ENCODE assay signal across 23 mouse cellular contexts in the genomic region with DNA sequence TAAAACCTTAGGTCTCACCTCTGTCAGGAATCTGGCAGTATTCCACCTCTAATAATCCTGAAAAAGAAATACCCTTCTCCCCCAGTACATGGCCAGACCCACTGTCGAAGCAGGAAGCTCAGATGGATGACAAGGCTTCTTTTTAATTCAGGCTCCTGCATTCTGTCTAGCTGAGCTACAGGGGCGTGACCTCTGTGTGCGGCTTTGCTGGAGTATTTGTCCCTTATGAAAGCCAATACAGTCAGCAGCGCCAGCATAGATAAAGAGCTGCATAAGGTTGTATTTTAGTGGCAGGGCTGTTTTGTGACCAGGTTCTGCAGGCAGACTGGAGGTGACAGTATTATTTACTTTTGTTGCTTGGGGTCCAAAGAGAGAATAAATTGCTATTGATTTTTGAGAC. TPM values are rescaled to one million over a fixed set of nuclear protein-coding genes. Genes with fewer than 3 reads are reported as not detected.
DNase-seq lines count a peak whose midpoint lies in the region; ATAC-seq lines count a peak whose summit lies in the region.
"Had no signal": no experiment of that assay in that cellular context is flagged by ENCODE, and none has a peak within 500 bp of the region (broad histone marks: within the 10 kb centered on the region; RNA-seq: fewer than 3 reads in every experiment).

No protein-coding gene starts in this region.

- H3K9me3 ChIP-seq in forebrain, embryonic 12.5 days: no peaks in the 10 kb centered on the region
- H3K9me3 ChIP-seq in forebrain, embryonic 15.5 days: no peaks in the 10 kb centered on the region
- H3K9me3 ChIP-seq in midbrain, embryonic 10.5 days (replicated peaks): no peaks in the 10 kb centered on the region
- H3K9me3 ChIP-seq in midbrain, embryonic 15.5 days: no peaks in the 10 kb centered on the region
- no peaks in the 10 kb centered on the region for H3K9me3 ChIP-seq in embryonic facial prominence, embryonic 10.5 days
- H3K9me3 ChIP-seq: limb, embryonic 10.5 days; neural tube, embryonic 13.5 days had no signal

- no peaks in the 10 kb centered on the region for H3K27me3 ChIP-seq in forebrain, embryonic 12.5 days
- no peaks in the 10 kb centered on the region for H3K27me3 ChIP-seq in forebrain, embryonic 15.5 days
- H3K27me3 ChIP-seq in midbrain, embryonic 10.5 days (ENCODE audit: low read depth, poor library complexity, severe bottlenecking): no peaks in the 10 kb centered on the region
- H3K27me3 ChIP-seq in midbrain, embryonic 15.5 days (replicated peaks): no peaks in the 10 kb centered on the region
- H3K27me3 ChIP-seq in embryonic facial prominence, embryonic 10.5 days (replicated peaks; ENCODE audit: low read depth, poor library complexity, severe bottlenecking): no peaks in the 10 kb centered on the region
- H3K27me3 ChIP-seq: neural tube, embryonic 13.5 days had no signal

- no peak overlapping the region for H3K9ac ChIP-seq in forebrain, embryonic 12.5 days
- H3K9ac ChIP-seq in forebrain, embryonic 15.5 days (replicated peaks): no peak overlapping the region
- H3K9ac ChIP-seq in midbrain, embryonic 15.5 days: no peak overlapping the region
- H3K9ac ChIP-seq: neural tube, embryonic 13.5 days had no signal

- WGBS in forebrain, embryonic 12.5 days: 9% methylated on average over 4 of the region's 4 CpGs
- WGBS in forebrain, embryonic 15.5 days: 15% methylated on average over 4 of the region's 4 CpGs
- 19% methylated on average over 4 of the region's 4 CpGs for WGBS in midbrain, embryonic 10.5 days
- 14% methylated on average over 4 of the region's 4 CpGs for WGBS in midbrain, embryonic 15.5 days
- 17% methylated on average over 4 of the region's 4 CpGs for WGBS in embryonic facial prominence, embryonic 10.5 days

- H3K4me1 ChIP-seq in forebrain, embryonic 12.5 days: peaks cover 7% of the 10 kb centered on the region; the same call in 1 of the 2 replicates
- peaks cover 6% of the 10 kb centered on the region; the same call in 1 of the 2 replicates for H3K4me1 ChIP-seq in forebrain, embryonic 15.5 days
- H3K4me1 ChIP-seq in midbrain, embryonic 10.5 days: peaks cover 15% of the 10 kb centered on the region
- H3K4me1 ChIP-seq in midbrain, embryonic 15.5 days: 0 out of 2 replicates have a peak, but pooled peaks cover 2% of the 10 kb centered on the region
- peaks cover 10% of the 10 kb centered on the region for H3K4me1 ChIP-seq in embryonic facial prominence, embryonic 10.5 days

- ATAC-seq in forebrain, embryonic 12.5 days (ENCODE audit: low FRiP score): 0 out of 2 replicates have a peak, but pooled peaks have one; percentile 30
- no peak for ATAC-seq in forebrain, embryonic 15.5 days (replicated peaks)
- ATAC-seq in midbrain, embryonic 15.5 days (replicated peaks): no peak
- ATAC-seq in megakaryocyte-erythroid progenitor cell, adult 5-6 weeks (replicated peaks; ENCODE audit: low FRiP score, low TSS enrichment, poor library complexity, severe bottlenecking): 0 out of 2 replicates have a peak, but pooled peaks have one; percentile 41
- no peak for ATAC-seq in granulocyte monocyte progenitor cell, adult 5-6 weeks (replicated peaks; ENCODE audit: poor library complexity, severe bottlenecking)
- ATAC-seq: forebrain, embryonic 16.5 days; hindbrain, postnatal 0 days had no signal

- no peak overlapping the region for H3K27ac ChIP-seq in forebrain, embryonic 12.5 days
- H3K27ac ChIP-seq in forebrain, embryonic 15.5 days (replicated peaks): no peak overlapping the region
- H3K27ac ChIP-seq in midbrain, embryonic 10.5 days (replicated peaks): 0 out of 2 replicates have a peak overlapping the region, but pooled peaks have one; percentile 28
- H3K27ac ChIP-seq in midbrain, embryonic 15.5 days: no peak overlapping the region
- H3K27ac ChIP-seq in embryonic facial prominence, embryonic 10.5 days (replicated peaks): no peak overlapping the region
- H3K27ac ChIP-seq: hindbrain, postnatal 0 days; left cerebral cortex, adult 2 months; limb, embryonic 10.5 days; neural tube, embryonic 13.5 days had no signal

- H3K4me2 ChIP-seq in forebrain, embryonic 12.5 days: no peak overlapping the region
- H3K4me2 ChIP-seq in forebrain, embryonic 15.5 days (replicated peaks): no peak overlapping the region
- H3K4me2 ChIP-seq in midbrain, embryonic 15.5 days: no peak overlapping the region
- H3K4me2 ChIP-seq: liver, embryonic 11.5 days; neural tube, embryonic 13.5 days had no signal

- DNase-seq in midbrain, embryonic 10.5 days (ENCODE audit: low spot score): peak; percentile 18
- peak; percentile 24 for DNase-seq in embryonic facial prominence, embryonic 10.5 days (ENCODE audit: low spot score)
- no peak for DNase-seq in T-cell, adult 2 months (ENCODE audit: low spot score)
- DNase-seq: cerebellum, adult 18-20 months; cerebellum, postnatal 36 days; kidney, adult 18-20 months; kidney, postnatal 10 days; lung, adult 2 months; lung, postnatal 36 days; thymus, postnatal 4 days had no signal

- no peak overlapping the region for H3K4me3 ChIP-seq in forebrain, embryonic 12.5 days (replicated peaks)
- H3K4me3 ChIP-seq in forebrain, embryonic 15.5 days: no peak overlapping the region
- H3K4me3 ChIP-seq in midbrain, embryonic 10.5 days: no peak overlapping the region
- H3K4me3 ChIP-seq in midbrain, embryonic 15.5 days: no peak overlapping the region
- H3K4me3 ChIP-seq in embryonic facial prominence, embryonic 10.5 days: no peak overlapping the region
- H3K4me3 ChIP-seq: left cerebral cortex, adult 2 months; limb, embryonic 10.5 days; neural tube, embryonic 13.5 days had no signal

- no peaks in the 10 kb centered on the region for H3K36me3 ChIP-seq in forebrain, embryonic 12.5 days (replicated peaks)
- H3K36me3 ChIP-seq in forebrain, embryonic 15.5 days: no peaks in the 10 kb centered on the region
- no peaks in the 10 kb centered on the region for H3K36me3 ChIP-seq in midbrain, embryonic 10.5 days
- H3K36me3 ChIP-seq in midbrain, embryonic 15.5 days (replicated peaks): no peaks in the 10 kb centered on the region
- H3K36me3 ChIP-seq in embryonic facial prominence, embryonic 10.5 days (replicated peaks): no peaks in the 10 kb centered on the region
- H3K36me3 ChIP-seq: limb, embryonic 10.5 days; neural tube, embryonic 13.5 days had no signal

RNA-seq across cellular contexts. Expression of a gene that starts 47.7 kb away (rescaled TPM):
- 1.5 and 2.2 TPM in 2 replicates for polyA plus RNA-seq in forebrain, embryonic 12.5 days (2016; fragmentation: Nextera tagmentation; extraction: Ambion mirVana)
- 2.6 and 3.6 TPM in 2 replicates for polyA plus RNA-seq in forebrain, embryonic 15.5 days (2015; fragmentation: Nextera tagmentation; extraction: Ambion mirVana)
- 0.68 and 1.2 TPM in 2 replicates for polyA plus RNA-seq in midbrain, embryonic 10.5 days (2016; fragmentation: Nextera tagmentation; extraction: Ambion mirVana)
- polyA plus RNA-seq in midbrain, embryonic 15.5 days (2015; fragmentation: Nextera tagmentation; extraction: Ambion mirVana): 4.8 and 5.0 TPM in 2 replicates
- 0.50 and 1.1 TPM in 2 replicates for polyA plus RNA-seq in embryonic facial prominence, embryonic 10.5 days (2016; fragmentation: Nextera tagmentation; extraction: Ambion mirVana)
- total RNA-seq in megakaryocyte-erythroid progenitor cell, adult 5-6 weeks (2014; fragmentation: Nextera tagmentation): 3.1 and 9.2 TPM in 2 replicates
- total RNA-seq in megakaryocyte-erythroid progenitor cell, adult 5-6 weeks (2017): 2.7 and 5.9 TPM in 2 replicates
- total RNA-seq in granulocyte monocyte progenitor cell, adult 5-6 weeks (2014; fragmentation: Nextera tagmentation): 1.8 and 1.9 TPM in 2 replicates
- total RNA-seq in granulocyte monocyte progenitor cell, adult 5-6 weeks (2017): not detected in 2 replicates
- total RNA-seq: monocyte, adult 5-6 weeks had no signal

RNA-seq across cellular contexts. Expression of a gene that starts 47.8 kb away (rescaled TPM):
- 4.9 and 7.4 TPM in 2 replicates for polyA plus RNA-seq in forebrain, embryonic 12.5 days (2016; fragmentation: Nextera tagmentation; extraction: Ambion mirVana)
- polyA plus RNA-seq in forebrain, embryonic 15.5 days (2015; fragmentation: Nextera tagmentation; extraction: Ambion mirVana): 6.2 and 9.7 TPM in 2 replicates
- 2.7 and 3.4 TPM in 2 replicates for polyA plus RNA-seq in midbrain, embryonic 10.5 days (2016; fragmentation: Nextera tagmentation; extraction: Ambion mirVana)
- 10.7 and 12.1 TPM in 2 replicates for polyA plus RNA-seq in midbrain, embryonic 15.5 days (2015; fragmentation: Nextera tagmentation; extraction: Ambion mirVana)
- 1.5 and 2.0 TPM in 2 replicates for polyA plus RNA-seq in embryonic facial prominence, embryonic 10.5 days (2016; fragmentation: Nextera tagmentation; extraction: Ambion mirVana)
- not detected in 2 replicates for total RNA-seq in megakaryocyte-erythroid progenitor cell, adult 5-6 weeks (2014; fragmentation: Nextera tagmentation)
- 1.7 TPM in 1 of 2 replicates, not detected in the other for total RNA-seq in megakaryocyte-erythroid progenitor cell, adult 5-6 weeks (2017)
- total RNA-seq in granulocyte monocyte progenitor cell, adult 5-6 weeks (2014; fragmentation: Nextera tagmentation): not detected in 2 replicates
- total RNA-seq in granulocyte monocyte progenitor cell, adult 5-6 weeks (2017): not detected in 2 replicates
- total RNA-seq: MEL; monocyte, adult 5-6 weeks had no signal

Comparison
In these comparisons a context has a peak if more than half of its experiments do, and no peak if none do; other contexts are left out.
1. ATAC-seq: peak in forebrain, embryonic 12.5 days (single experiment) and megakaryocyte-erythroid progenitor cell, adult 5-6 weeks (single experiment); none in forebrain, embryonic 15.5 days (single experiment), midbrain, embryonic 15.5 days (single experiment) and granulocyte monocyte progenitor cell, adult 5-6 weeks (single experiment).